In the genomic region with DNA sequence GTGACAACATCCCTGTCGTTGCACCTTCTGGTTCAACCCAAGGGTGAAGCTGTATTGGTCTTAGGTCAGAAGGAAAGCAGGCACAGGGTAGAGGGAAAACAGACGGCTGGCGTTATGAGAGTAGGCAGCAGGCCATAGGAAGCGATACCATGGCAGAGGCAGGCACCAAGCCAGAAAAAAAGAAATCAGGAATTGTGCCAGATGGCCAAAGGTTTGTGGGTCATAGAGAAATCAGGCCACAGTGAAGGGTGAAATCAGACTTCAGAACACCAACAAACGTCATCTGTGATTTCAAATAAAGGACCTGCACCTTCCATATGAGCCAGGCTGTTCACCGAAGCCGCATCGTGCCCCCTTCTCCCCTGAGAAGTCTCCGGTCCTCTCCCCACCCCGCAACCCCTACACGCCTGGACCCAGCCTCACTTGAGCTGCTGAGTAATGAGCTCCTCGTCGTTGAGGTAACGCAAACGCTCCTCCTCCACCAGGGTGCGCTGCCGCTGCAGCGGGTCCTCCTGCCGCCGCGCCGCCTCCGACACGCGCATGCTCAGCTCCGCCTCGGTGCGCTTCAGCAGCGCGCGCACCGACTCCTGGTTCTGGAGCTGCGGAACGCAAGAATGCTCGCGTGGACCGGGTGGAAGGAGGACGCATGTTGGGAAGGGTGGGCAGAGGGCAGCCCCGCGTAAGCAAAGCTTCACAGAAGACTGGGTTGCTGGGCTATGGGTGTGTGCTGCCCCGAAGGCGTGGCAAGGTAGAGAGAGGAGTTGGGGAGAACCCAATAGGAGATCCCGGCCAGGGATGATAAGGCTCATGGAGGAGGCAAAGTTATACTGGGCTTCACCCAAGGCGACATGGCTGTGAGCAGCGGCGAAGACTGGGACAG, we compare ENCODE assay signal across 8 mouse cellular contexts. TPM values are rescaled to one million over a fixed set of nuclear protein-coding genes. Genes with fewer than 3 reads are reported as not detected.
DNase-seq lines count a peak whose midpoint lies in the region; ATAC-seq lines count a peak whose summit lies in the region.

No protein-coding gene starts in this region.

- DNase-seq in T-cell, adult 2 months (ENCODE audit: low spot score) = peak; percentile 86
- DNase-seq in cerebellum, postnatal 25 days = peak; percentile 97 to 98
- peak; percentile 61 to 80 for DNase-seq in frontal cortex, postnatal 25 days (ENCODE audit: low spot score in 2 of 2)
- DNase-seq in hindbrain, embryonic 14.5 days (ENCODE audit: low spot score) = peak; percentile 94
- DNase-seq in layer of hippocampus, postnatal 36 days = peak; percentile 90
- DNase-seq in lung, postnatal 25 days (ENCODE audit: low spot score) = peak; percentile 89
- DNase-seq in retina, embryonic 14.5 days (ENCODE audit: low spot score) = peak; percentile 93
- peak; percentile 88 for DNase-seq in thymus, postnatal 36 days

- H3K27me3 ChIP-seq in hindbrain, embryonic 14.5 days (ENCODE audit: control insufficient read depth, insufficient read depth, low read length) = peaks cover 44% of the 10 kb centered on the region

- no peaks in the 10 kb centered on the region for H3K9me3 ChIP-seq in hindbrain, embryonic 14.5 days (ENCODE audit: control insufficient read depth, low read length)

- H3K36me3 ChIP-seq in hindbrain, embryonic 14.5 days (replicated peaks; ENCODE audit: control insufficient read depth, insufficient read depth) = peaks cover 70% of the 10 kb centered on the region

- H3K4me1 ChIP-seq in hindbrain, embryonic 14.5 days (replicated peaks; ENCODE audit: control insufficient read depth, insufficient read depth, low read length) = peaks cover 11% of the 10 kb centered on the region; the same call in 1 of the 2 replicates

- H3K4me2 ChIP-seq in hindbrain, embryonic 14.5 days (replicated peaks) = peak overlapping the region; percentile 54

- H3K4me3 ChIP-seq in hindbrain, embryonic 14.5 days (replicated peaks; ENCODE audit: low read length) = peak overlapping the region; percentile 23

- peak; percentile 61 for ATAC-seq in hindbrain, embryonic 14.5 days (ENCODE audit: low FRiP score)

- no peak overlapping the region for H3K27ac ChIP-seq in hindbrain, embryonic 14.5 days

- no peak overlapping the region for H3K9ac ChIP-seq in hindbrain, embryonic 14.5 days

- WGBS in hindbrain, embryonic 14.5 days = 6% methylated on average over 46 of the region's 46 CpGs

RNA-seq across cellular contexts. Expression of gene 4933428G20Rik, which starts 31.5 kb away (rescaled TPM):
- 0.41 TPM in 1 of 2 replicates, not detected in the other for polyA plus RNA-seq in hindbrain, embryonic 14.5 days (2014; fragmentation: Nextera tagmentation; extraction: Ambion mirVana)
- not detected for total RNA-seq in layer of hippocampus, postnatal 36 days (2021)

RNA-seq across cellular contexts. Expression of gene Srcin1, which starts 44.4 kb away (rescaled TPM):
- 9.1 and 11.8 TPM in 2 replicates for polyA plus RNA-seq in hindbrain, embryonic 14.5 days (2014; fragmentation: Nextera tagmentation; extraction: Ambion mirVana)
- total RNA-seq in layer of hippocampus, postnatal 36 days (2021) = 100 to 1,000 TPM; 230 to 247 TPM
